ENCODE assay signal across 13 mouse cellular contexts in genomic region chr5:109555236-109555675, GRCm38 (mm10). TPM values are rescaled to one million over a fixed set of nuclear protein-coding genes. Genes with fewer than 3 reads are reported as not detected.
DNase-seq lines count a peak whose midpoint lies in the region; ATAC-seq and TF ChIP-seq lines count a peak whose summit lies in the region.
"Had no signal": no experiment of that assay in that cellular context is flagged by ENCODE, and none has a peak within 500 bp of the region (broad histone marks: within the 10 kb centered on the region; RNA-seq: fewer than 3 reads in every experiment).

No protein-coding gene starts in this region.

- WGBS in liver, postnatal 0 days (ENCODE audit: insufficient replicate concordance): 88% methylated on average over 20 of the region's 26 CpGs
- WGBS in liver, embryonic 11.5 days: 80% methylated on average over 24 of the region's 26 CpGs
- 86% methylated on average over 25 of the region's 26 CpGs for WGBS in kidney, adult 2 months

- peaks cover 47% of the 10 kb centered on the region for H3K9me3 ChIP-seq in liver, postnatal 0 days (ENCODE audit: low read length)
- peaks cover 49% of the 10 kb centered on the region for H3K9me3 ChIP-seq in liver, embryonic 11.5 days (ENCODE audit: control insufficient read depth, low read length)

- H3K27ac ChIP-seq in liver, postnatal 0 days (ENCODE audit: low read depth): no peak overlapping the region
- no peak overlapping the region for H3K27ac ChIP-seq in liver, embryonic 11.5 days (ENCODE audit: low read depth, low read length)
- H3K27ac ChIP-seq in kidney, adult 2 months (ENCODE audit: insufficient read depth, low read depth, low read length): no peak overlapping the region
- H3K27ac ChIP-seq: embryonic facial prominence, embryonic 12.5 days; forebrain, embryonic 15.5 days; neural tube, embryonic 12.5 days had no signal

- no peak overlapping the region for H3K4me3 ChIP-seq in liver, postnatal 0 days (ENCODE audit: low read depth, low read length)
- no peak overlapping the region for H3K4me3 ChIP-seq in liver, embryonic 11.5 days (ENCODE audit: low read depth, low read length)
- H3K4me3 ChIP-seq in kidney, adult 2 months (ENCODE audit: insufficient read depth, low read depth, low read length): no peak overlapping the region
- H3K4me3 ChIP-seq: forebrain, embryonic 15.5 days had no signal

- no peaks in the 10 kb centered on the region for H3K27me3 ChIP-seq in liver, postnatal 0 days (ENCODE audit: insufficient read depth, low read length)
- no peaks in the 10 kb centered on the region for H3K27me3 ChIP-seq in liver, embryonic 11.5 days (replicated peaks; ENCODE audit: control insufficient read depth, insufficient read depth, low read length)
- no peaks in the 10 kb centered on the region for H3K27me3 ChIP-seq in kidney, adult 2 months (replicated peaks; ENCODE audit: control insufficient read depth, insufficient read depth, low read length)
- H3K27me3 ChIP-seq: embryonic facial prominence, embryonic 12.5 days; forebrain, embryonic 15.5 days; neural tube, embryonic 12.5 days had no signal

- H3K4me1 ChIP-seq in liver, postnatal 0 days (ENCODE audit: insufficient read depth): no peaks in the 10 kb centered on the region; the same call in 1 of the 2 replicates
- no peaks in the 10 kb centered on the region for H3K4me1 ChIP-seq in liver, embryonic 11.5 days (replicated peaks; ENCODE audit: control insufficient read depth, insufficient read depth, low read length)
- H3K4me1 ChIP-seq in kidney, adult 2 months (ENCODE audit: control insufficient read depth, insufficient read depth, low read length): no peaks in the 10 kb centered on the region
- H3K4me1 ChIP-seq: embryonic facial prominence, embryonic 12.5 days; forebrain, embryonic 15.5 days; neural tube, embryonic 12.5 days had no signal

- TF ChIP-seq EP300 in liver, postnatal 0 days (IDR thresholded peaks at IDR 0.05; ENCODE audit: low read depth): no peak

- ATAC-seq in liver, postnatal 0 days: no peak
- no peak for ATAC-seq in liver, embryonic 11.5 days (replicated peaks; ENCODE audit: low FRiP score)
- ATAC-seq: CD4-positive, CD25-positive, alpha-beta regulatory T cell, adult 4 months; forebrain, embryonic 15.5 days had no signal

- H3K4me2 ChIP-seq in liver, postnatal 0 days (ENCODE audit: low read depth, low read length): no peak overlapping the region
- H3K4me2 ChIP-seq in liver, embryonic 11.5 days: no peak overlapping the region
- H3K4me2 ChIP-seq: embryonic facial prominence, embryonic 12.5 days; forebrain, embryonic 15.5 days; neural tube, embryonic 12.5 days had no signal

- DNase-seq in cerebellum, adult 9-11 months: peak; percentile 83
- no peak for DNase-seq in cerebellum, postnatal 14 days
- peak; percentile 40 for DNase-seq in liver, postnatal 0 days
- DNase-seq in liver, embryonic 11.5 days (ENCODE audit: low spot score): no peak
- DNase-seq in A20 (ENCODE audit: low read depth, low spot score) (peak; percentile 5), WW6 (ENCODE audit: low read depth, low spot score) (peak; percentile 34)
- DNase-seq in frontal cortex, postnatal 10 days (ENCODE audit: low spot score in 2 of 2): no peak
- DNase-seq in kidney, adult 2 months: no peak
- DNase-seq: kidney, adult 18-20 months had no signal

- no peak overlapping the region for H3K9ac ChIP-seq in liver, postnatal 0 days (replicated peaks)
- no peak overlapping the region for H3K9ac ChIP-seq in liver, embryonic 11.5 days (ENCODE audit: low read depth, low read length)
- H3K9ac ChIP-seq: embryonic facial prominence, embryonic 12.5 days; forebrain, embryonic 15.5 days; neural tube, embryonic 12.5 days had no signal

- TF ChIP-seq POLR2A in kidney, adult 2 months (IDR thresholded peaks at IDR 0.05; ENCODE audit: low read depth, low read length): no peak

- TF ChIP-seq CTCF in liver, postnatal 0 days (IDR thresholded peaks at IDR 0.05; ENCODE audit: low read depth): no peak
- TF ChIP-seq CTCF in kidney, adult 2 months (conservative IDR thresholded peaks at IDR 0.05; ENCODE audit: insufficient read depth, insufficient read length, low read depth, low read length): no peak

- H3K36me3 ChIP-seq in liver, postnatal 0 days (replicated peaks; ENCODE audit: insufficient read depth, low read length): peaks cover 4% of the 10 kb centered on the region; the same call in 1 of the 2 replicates
- peaks cover 29% of the 10 kb centered on the region for H3K36me3 ChIP-seq in liver, embryonic 11.5 days (ENCODE audit: control insufficient read depth, insufficient read depth, low read length)
- H3K36me3 ChIP-seq in kidney, adult 2 months (ENCODE audit: control insufficient read depth, insufficient read depth, low read length): no peaks in the 10 kb centered on the region

RNA-seq across cellular contexts. Expression of gene Crlf2, which starts 3.5 kb away (rescaled TPM):
- polyA plus RNA-seq in liver, postnatal 0 days (2015; fragmentation: Nextera tagmentation; extraction: Ambion mirVana): 8.9 and 10.2 TPM in 2 replicates
- 6.9 and 7.5 TPM in 2 replicates for polyA plus RNA-seq in liver, embryonic 11.5 days (2014; fragmentation: Nextera tagmentation; extraction: Ambion mirVana)
- 8.2 and 12.0 TPM in 2 replicates for polyA plus RNA-seq in kidney, adult 2 months (2012; rRNA removed)

Comparison
In these comparisons a context has a peak if more than half of its experiments do, and no peak if none do; other contexts are left out.
1. DNase-seq: peak in cerebellum, adult 9-11 months (single experiment), liver, postnatal 0 days (single experiment), A20 (single experiment) and WW6 (single experiment); none in cerebellum, postnatal 14 days (0 of 2), liver, embryonic 11.5 days (single experiment), frontal cortex, postnatal 10 days (0 of 2) and kidney, adult 2 months (single experiment).